Mouse (Mus musculus) heart, postnatal 0 days (tissue): ENCODE measurements around the gene Hsd17b14.
A peak's percentile ranks its signal among the peaks of the same experiment; 100 is the strongest.

Experiments
- CTCF ChIP-seq: IDR thresholded peaks from 2 replicates; pipeline ENCODE4 v1.5.1; 2016; ENCODE audit warnings: antibody characterized with exemption, control low read depth, low read depth
- EP300 ChIP-seq: IDR thresholded peaks from 2 replicates; pipeline ENCODE4 v1.6.1; 2016; ENCODE audit warnings: antibody characterized with exemption, low read depth

DNA sequence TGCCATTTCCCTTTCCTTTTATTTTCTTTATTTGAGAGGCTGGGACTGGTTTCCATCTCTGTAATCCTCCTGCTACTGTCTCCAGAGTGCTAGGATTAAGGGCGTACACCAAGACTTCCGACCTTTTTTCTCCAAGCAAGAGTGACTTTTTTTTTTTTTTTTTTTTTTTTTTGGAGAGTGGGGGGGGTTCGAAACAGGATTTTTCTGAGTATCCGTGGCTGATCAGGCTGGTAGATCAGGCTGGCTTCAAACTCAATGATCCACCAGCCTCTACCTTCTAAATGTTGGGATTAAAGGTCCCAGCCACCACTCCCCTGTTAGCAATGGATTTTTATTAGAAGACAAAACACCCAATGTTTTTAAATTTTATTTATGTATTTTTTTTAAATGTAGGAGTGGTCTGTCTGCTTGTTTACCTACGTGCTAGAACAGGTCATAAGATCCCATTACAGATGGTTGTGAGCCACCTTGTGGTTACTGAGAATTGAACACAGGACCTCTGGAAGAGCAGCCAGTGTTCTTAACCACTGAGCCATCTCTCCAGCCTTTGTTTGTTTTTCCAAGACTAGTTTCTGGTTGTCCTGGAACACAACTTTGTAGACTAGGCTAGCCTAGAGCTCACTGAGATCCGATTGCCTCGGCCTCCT, 28.1 kb upstream of the Hsd17b14 start:
- TF ChIP-seq CTCF (peak; percentile 26; the same call in 1 of the 2 replicates), EP300 (peak; percentile 43)
